Mouse (Mus musculus) E14TG2a.4 (cell line): Measurements from ENCODE around the gene Kif5c.

Experiments
- H3K27me3 ChIP-seq: 2 replicates; pipeline ENCODE4 v1.6.1; 2014; ENCODE audit warnings: low read length, control low read depth; ENCODE audit not compliant: insufficient read depth
- H3K36me3 ChIP-seq: 2 replicates; pipeline ENCODE4 v1.6.1; 2014; ENCODE audit warnings: low read length, control low read depth; ENCODE audit not compliant: insufficient read depth
- H3K4me1 ChIP-seq: replicated peaks from 2 replicates; pipeline ENCODE4 v1.6.1; 2014; ENCODE audit warnings: low read depth, low read length, control low read depth
- H3K4me3 ChIP-seq: replicated peaks from 2 replicates; pipeline ENCODE4 v1.5.1; 2014; ENCODE audit warnings: mild to moderate bottlenecking, low read length
- H3K9me3 ChIP-seq: 2 replicates; pipeline ENCODE4 v1.6.1; 2014; ENCODE audit warnings: low read length, control low read depth
- CTCF ChIP-seq: conservative IDR thresholded peaks from 2 replicates; pipeline ENCODE4 v1.5.1; 2014; ENCODE audit warnings: low read length
- NANOG ChIP-seq: IDR thresholded peaks from 2 replicates; pipeline ENCODE4 v1.6.1; 2014; ENCODE audit warnings: borderline replicate concordance, low read length, mixed read lengths
- POU5F1 ChIP-seq: IDR thresholded peaks from 2 replicates; pipeline ENCODE4 v1.6.1; 2014; ENCODE audit warnings: low read length, borderline replicate concordance

The Kif5c gene

DNA sequence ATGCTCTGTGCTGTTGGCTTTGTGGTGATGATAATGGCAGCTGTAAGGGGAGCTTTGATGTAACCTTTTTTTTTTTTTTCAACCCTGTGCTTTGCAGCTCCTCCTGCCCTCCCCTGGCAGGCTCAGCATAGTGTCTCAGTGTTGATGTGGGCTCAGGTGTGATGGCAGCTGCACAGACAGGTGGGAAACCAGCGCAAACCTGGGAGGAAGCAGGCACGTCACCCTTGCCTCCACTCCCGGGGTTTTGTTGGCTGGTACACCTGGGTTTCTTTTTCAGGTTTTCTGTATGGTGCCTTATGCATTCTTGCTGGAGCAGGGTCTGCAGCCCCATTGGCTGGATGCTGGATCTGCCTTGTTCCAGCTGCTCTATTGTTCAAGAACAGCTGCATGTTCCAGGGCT is 198.1 kb downstream of the Kif5c start:
- TF ChIP-seq CTCF (no peak), NANOG (no peak), POU5F1 (no peak)
- peaks cover 15% of the 10 kb centered on the region for H3K27me3 ChIP-seq
- no peaks in the 10 kb centered on the region for H3K36me3 ChIP-seq
- H3K4me1 ChIP-seq = peaks cover 31% of the 10 kb centered on the region
- no peaks in the 10 kb centered on the region for H3K9me3 ChIP-seq
- no peak overlapping the region for H3K4me3 ChIP-seq

DNA sequence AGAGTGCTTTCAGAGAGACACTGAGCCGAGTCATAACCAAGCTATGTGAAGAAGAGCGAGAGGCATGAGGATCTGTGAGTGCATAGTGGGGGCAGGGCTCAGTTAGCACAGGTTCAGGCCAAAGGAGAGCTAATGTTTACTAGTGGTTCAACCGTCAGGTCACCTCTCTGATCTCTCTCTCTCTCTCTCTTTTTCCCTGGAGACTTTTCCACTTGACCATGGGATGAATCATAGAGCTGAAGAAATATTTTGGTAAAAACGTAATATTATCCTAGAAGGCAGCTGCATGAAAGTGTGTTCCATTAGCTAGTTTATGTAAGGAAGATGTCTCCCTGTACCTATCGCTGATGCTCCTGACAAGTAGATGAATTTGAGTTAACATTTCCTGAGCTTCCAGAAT is 199.0 kb downstream of the Kif5c start:
- Histone ChIP-seq H3K36me3 (no peaks in the 10 kb centered on the region), H3K27me3 (peaks cover 15% of the 10 kb centered on the region), H3K9me3 (no peaks in the 10 kb centered on the region), H3K4me1 (peaks cover 26% of the 10 kb centered on the region), H3K4me3 (no peak overlapping the region)
- TF ChIP-seq NANOG (no peak), CTCF (no peak), POU5F1 (no peak)

DNA sequence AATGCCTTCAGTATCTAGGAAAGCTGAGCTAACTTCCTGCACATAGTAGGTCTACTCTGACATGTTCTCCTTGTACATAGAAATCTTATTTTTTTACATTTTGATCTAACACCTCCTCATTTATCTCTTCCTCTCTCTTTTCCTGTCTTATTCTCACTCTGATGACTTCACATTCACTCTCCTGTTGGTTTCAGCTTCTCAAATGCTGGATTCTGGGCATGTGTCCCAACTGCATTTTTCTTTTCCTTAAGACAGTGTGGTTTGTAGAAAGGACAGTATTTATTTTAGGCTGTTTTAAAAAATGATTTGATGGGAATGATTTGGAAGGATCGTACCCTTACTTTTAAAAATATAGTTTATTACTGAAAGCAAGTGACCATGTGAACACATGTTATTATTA is 203.2 kb downstream of the Kif5c start:
- Histone ChIP-seq H3K4me1 (peaks cover 8% of the 10 kb centered on the region), H3K4me3 (no peak overlapping the region), H3K9me3 (no peaks in the 10 kb centered on the region), H3K36me3 (no peaks in the 10 kb centered on the region), H3K27me3 (peaks cover 6% of the 10 kb centered on the region; the same call in 1 of the 2 replicates)
- no peak for TF ChIP-seq POU5F1
- TF ChIP-seq CTCF = no peak
